Mouse (Mus musculus) myocyte (in vitro differentiated cells): Measurements from ENCODE around the gene Dpysl5.

Experiments
- E2F4 ChIP-seq: IDR thresholded peaks from one replicate; pipeline ENCODE4 v1.6.1; 2011; ENCODE audit warnings: mild to moderate bottlenecking, control low read depth, moderate library complexity; ENCODE audit not compliant: insufficient read depth
- POLR2A ChIP-seq: IDR thresholded peaks from one replicate; pipeline ENCODE4 v1.6.1; 2011; ENCODE audit warnings: low read depth, mild to moderate bottlenecking, control low read depth, moderate library complexity; ENCODE audit not compliant: insufficient read length
- POLR2AphosphoS2 ChIP-seq: IDR thresholded peaks from one replicate; pipeline ENCODE4 v1.6.1; 2011; ENCODE audit warnings: low read depth, control low read depth; ENCODE audit not compliant: insufficient read length
- USF1 ChIP-seq: IDR thresholded peaks from one replicate; pipeline ENCODE4 v1.6.1; 2011; ENCODE audit warnings: low read depth, mild to moderate bottlenecking, control low read depth, moderate library complexity

DNA sequence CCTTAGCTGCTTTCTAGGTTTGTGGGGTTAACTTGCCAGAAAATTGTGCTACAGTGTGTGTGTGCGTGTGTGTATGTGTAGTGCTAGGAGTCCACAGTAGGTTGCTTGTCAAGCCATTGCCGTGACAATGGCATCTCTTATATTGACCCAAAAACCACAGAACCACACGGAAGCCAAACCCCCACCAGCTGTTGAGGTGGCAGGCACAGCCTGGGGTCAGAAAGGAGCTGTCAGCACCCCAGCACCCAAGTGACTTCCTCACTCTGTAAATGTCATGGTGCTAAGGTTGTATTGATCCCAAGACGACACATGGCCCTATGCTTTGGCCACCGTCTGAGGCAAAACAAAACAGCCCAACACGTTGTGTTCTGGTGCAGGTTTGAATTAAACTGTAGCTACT is 87.6 kb downstream of the Dpysl5 start:
- no peak for TF ChIP-seq USF1
- TF ChIP-seq POLR2AphosphoS2, result no peak
- no peak for TF ChIP-seq POLR2A
- TF ChIP-seq E2F4, result no peak
